Mouse (Mus musculus): Measurements from ENCODE around the gene Unc93a2.
"Not testable (repeated sequence)": the region's sequence is repeated elsewhere in the genome, so short reads cannot be mapped to it uniquely, and the experiment has no call there.

- TF ChIP-seq CTCF (IDR thresholded peaks at IDR 0.05; ENCODE audit: extremely low read depth, insufficient read length, insufficient replicate concordance, low read depth, low read length); POLR2A (IDR thresholded peaks at IDR 0.05; ENCODE audit: low read depth, low read length): not testable (repeated sequence)
Observed at GRCm38 (mm10) chr17:7360749-7361465, 24.4 kb downstream of the Unc93a2 start.
